22 mouse cellular contexts compared by ENCODE assay signal in genomic region chr5:98865146-98865545, GRCm38 (mm10). TPM values are rescaled to one million over a fixed set of nuclear protein-coding genes. Genes with fewer than 3 reads are reported as not detected.
DNase-seq lines count a peak whose midpoint lies in the region; ATAC-seq and TF ChIP-seq lines count a peak whose summit lies in the region.
"Had no signal": no experiment of that assay in that cellular context is flagged by ENCODE, and none has a peak within 500 bp of the region (broad histone marks: within the 10 kb centered on the region; RNA-seq: fewer than 3 reads in every experiment).

No protein-coding gene starts in this region.

- WGBS in lung, postnatal 0 days: 58% methylated on average over 5 of the region's 5 CpGs
- 52% methylated on average over 5 of the region's 5 CpGs for WGBS in lung, adult 2 months

- no peak overlapping the region for H3K27ac ChIP-seq in lung, postnatal 0 days (ENCODE audit: low read length)
- H3K27ac ChIP-seq: embryonic facial prominence, embryonic 10.5 days; embryonic facial prominence, embryonic 12.5 days; forebrain, embryonic 13.5 days; forebrain, embryonic 15.5 days had no signal

- H3K4me1 ChIP-seq in lung, postnatal 0 days (ENCODE audit: insufficient read depth, low read depth, low read length): no peaks in the 10 kb centered on the region
- peaks cover 5% of the 10 kb centered on the region for H3K4me1 ChIP-seq in lung, adult 2 months (ENCODE audit: control insufficient read depth, insufficient read depth, low read length)
- H3K4me1 ChIP-seq: embryonic facial prominence, embryonic 12.5 days had no signal

- H3K36me3 ChIP-seq in lung, postnatal 0 days (ENCODE audit: insufficient read depth, low read length): no peaks in the 10 kb centered on the region
- H3K36me3 ChIP-seq: embryonic facial prominence, embryonic 10.5 days; embryonic facial prominence, embryonic 12.5 days; forebrain, embryonic 15.5 days had no signal

- no peak overlapping the region for H3K4me2 ChIP-seq in lung, postnatal 0 days (replicated peaks; ENCODE audit: low read depth, low read length)
- H3K4me2 ChIP-seq: embryonic facial prominence, embryonic 12.5 days; forebrain, embryonic 13.5 days; forebrain, embryonic 15.5 days had no signal

- no peak for TF ChIP-seq CTCF in lung, postnatal 0 days (IDR thresholded peaks at IDR 0.05)
- TF ChIP-seq CTCF in lung, adult 2 months (IDR thresholded peaks at IDR 0.05; ENCODE audit: insufficient read depth, low read length): no peak

- ATAC-seq in lung, postnatal 0 days: no peak
- ATAC-seq in granulocyte monocyte progenitor cell, adult 5-6 weeks (replicated peaks; ENCODE audit: poor library complexity, severe bottlenecking): peak; percentile 94
- peak; percentile 87 for ATAC-seq in megakaryocyte progenitor cell, adult 5-6 weeks (replicated peaks; ENCODE audit: poor library complexity)
- ATAC-seq: forebrain, embryonic 13.5 days; forebrain, embryonic 15.5 days; forebrain, postnatal 0 days had no signal

- H3K9ac ChIP-seq in lung, postnatal 0 days (replicated peaks; ENCODE audit: low read depth): no peak overlapping the region
- H3K9ac ChIP-seq: embryonic facial prominence, embryonic 12.5 days; forebrain, embryonic 13.5 days; forebrain, embryonic 15.5 days; forebrain, postnatal 0 days had no signal

- DNase-seq in lung, postnatal 0 days (ENCODE audit: low spot score): peak; percentile 26
- DNase-seq in lung, adult 2 months: no peak
- no peak for DNase-seq in ovary, postnatal 14 days (ENCODE audit: low spot score)
- no peak for DNase-seq in embryo, embryonic 11 days
- DNase-seq: adrenal gland, adult 2 months; adrenal gland, postnatal 10 days; adrenal gland, postnatal 25 days; cerebellum, adult 11 months; cerebellum, adult 18-20 months; cerebellum, adult 8-10 months; cerebellum, adult 9-11 months; cerebellum, postnatal 14 days; forebrain, postnatal 0 days had no signal

- no peaks in the 10 kb centered on the region for H3K27me3 ChIP-seq in lung, postnatal 0 days (replicated peaks; ENCODE audit: insufficient read depth, low read length)
- H3K27me3 ChIP-seq: forebrain, embryonic 13.5 days; forebrain, embryonic 15.5 days had no signal

- TF ChIP-seq EP300 in lung, postnatal 0 days (IDR thresholded peaks at IDR 0.05): no peak

- no peak overlapping the region for H3K4me3 ChIP-seq in lung, postnatal 0 days (ENCODE audit: low read depth, low read length)
- no peak overlapping the region for H3K4me3 ChIP-seq in lung, adult 2 months (replicated peaks; ENCODE audit: extremely low read depth, low read depth, low read length)
- H3K4me3 ChIP-seq: embryonic facial prominence, embryonic 10.5 days; embryonic facial prominence, embryonic 12.5 days; forebrain, embryonic 13.5 days; forebrain, embryonic 15.5 days had no signal

- H3K9me3 ChIP-seq in lung, postnatal 0 days (ENCODE audit: low read length): no peaks in the 10 kb centered on the region
- H3K9me3 ChIP-seq: embryonic facial prominence, embryonic 10.5 days; embryonic facial prominence, embryonic 12.5 days; forebrain, embryonic 13.5 days; forebrain, embryonic 15.5 days had no signal

- TF ChIP-seq POLR2A in lung, adult 2 months (IDR thresholded peaks at IDR 0.05; ENCODE audit: borderline replicate concordance, extremely low read depth, low read depth, low read length): no peak

RNA-seq across cellular contexts. Expression of gene Bmp3, which starts 10.9 kb away (rescaled TPM):
- polyA plus RNA-seq in lung, postnatal 0 days (2015; fragmentation: Nextera tagmentation; extraction: Ambion mirVana): 6.8 and 10.8 TPM in 2 replicates
- polyA plus RNA-seq in lung, adult 2 months (2012; rRNA removed): 33.3 and 34.6 TPM in 2 replicates
- total RNA-seq in granulocyte monocyte progenitor cell, adult 5-6 weeks (2014; fragmentation: Nextera tagmentation): not detected in 2 replicates
- total RNA-seq in granulocyte monocyte progenitor cell, adult 5-6 weeks (2017): not detected in 2 replicates
- not detected in 2 replicates for total RNA-seq in megakaryocyte progenitor cell, adult 5-6 weeks (2015)
- total RNA-seq in megakaryocyte progenitor cell, adult 5-6 weeks (2017): not detected in 2 replicates
- total RNA-seq: ES-E14, MEL had no signal
- polyA plus RNA-seq: C2C12 had no signal
